Mouse (Mus musculus): ENCODE data around the gene Ndufb6. TPM values are rescaled to one million over a fixed set of nuclear protein-coding genes. Genes with fewer than 3 reads are reported as not detected.
"Not testable (repeated sequence)": the region's sequence is repeated elsewhere in the genome, so short reads cannot be mapped to it uniquely, and the experiment has no call there.

The Ndufb6 gene
- polyA plus RNA-seq, 1 experiment: 125 TPM

GRCm38 (mm10) chr4:40310796-40311383, 31.7 kb upstream of the Ndufb6 start:
- Histone ChIP-seq H3K27ac (ENCODE audit: control insufficient read depth, insufficient read depth, low read length) (no peak overlapping the region), H3K27me3 (ENCODE audit: control insufficient read depth, insufficient read depth, low read length) (no peaks in the 10 kb centered on the region), H3K4me1 (replicated peaks; ENCODE audit: control insufficient read depth, insufficient read depth, low read length) (no peaks in the 10 kb centered on the region), H3K36me3 (ENCODE audit: control insufficient read depth, insufficient read depth, low read length) (no peaks in the 10 kb centered on the region), H3K4me3 (ENCODE audit: control insufficient read depth, insufficient read depth, low read length) (no peak overlapping the region)
- no peak for DNase-seq
- 94% methylated on average over 11 of the region's 11 CpGs for WGBS
- TF ChIP-seq POLR2A (IDR thresholded peaks at IDR 0.05; ENCODE audit: control insufficient read depth, extremely low read depth, insufficient read depth, low read length, poor library complexity): no peak
- no peak for TF ChIP-seq CTCF (IDR thresholded peaks at IDR 0.05; ENCODE audit: borderline replicate concordance, control insufficient read depth, extremely low read depth, insufficient read depth, low read length, poor library complexity)

- no peaks in the 10 kb centered on the region for H3K4me1 ChIP-seq (replicated peaks; ENCODE audit: control insufficient read depth, insufficient read depth, low read length)
- H3K4me3 ChIP-seq (ENCODE audit: control insufficient read depth, insufficient read depth, low read length): no peak overlapping the region
- H3K36me3 ChIP-seq (ENCODE audit: control insufficient read depth, insufficient read depth, low read length): no peaks in the 10 kb centered on the region
- no peak overlapping the region for H3K27ac ChIP-seq (ENCODE audit: control insufficient read depth, insufficient read depth, low read length)
- no peaks in the 10 kb centered on the region for H3K27me3 ChIP-seq (ENCODE audit: control insufficient read depth, insufficient read depth, low read length)
- DNase-seq: no peak
- TF ChIP-seq CTCF (IDR thresholded peaks at IDR 0.05; ENCODE audit: borderline replicate concordance, control insufficient read depth, extremely low read depth, insufficient read depth, low read length, poor library complexity): no peak
- TF ChIP-seq POLR2A (IDR thresholded peaks at IDR 0.05; ENCODE audit: control insufficient read depth, extremely low read depth, insufficient read depth, low read length, poor library complexity): no peak
Observed at GRCm38 (mm10) chr4:40309682-40310081, 30.5 kb upstream of the Ndufb6 start.

DNA sequence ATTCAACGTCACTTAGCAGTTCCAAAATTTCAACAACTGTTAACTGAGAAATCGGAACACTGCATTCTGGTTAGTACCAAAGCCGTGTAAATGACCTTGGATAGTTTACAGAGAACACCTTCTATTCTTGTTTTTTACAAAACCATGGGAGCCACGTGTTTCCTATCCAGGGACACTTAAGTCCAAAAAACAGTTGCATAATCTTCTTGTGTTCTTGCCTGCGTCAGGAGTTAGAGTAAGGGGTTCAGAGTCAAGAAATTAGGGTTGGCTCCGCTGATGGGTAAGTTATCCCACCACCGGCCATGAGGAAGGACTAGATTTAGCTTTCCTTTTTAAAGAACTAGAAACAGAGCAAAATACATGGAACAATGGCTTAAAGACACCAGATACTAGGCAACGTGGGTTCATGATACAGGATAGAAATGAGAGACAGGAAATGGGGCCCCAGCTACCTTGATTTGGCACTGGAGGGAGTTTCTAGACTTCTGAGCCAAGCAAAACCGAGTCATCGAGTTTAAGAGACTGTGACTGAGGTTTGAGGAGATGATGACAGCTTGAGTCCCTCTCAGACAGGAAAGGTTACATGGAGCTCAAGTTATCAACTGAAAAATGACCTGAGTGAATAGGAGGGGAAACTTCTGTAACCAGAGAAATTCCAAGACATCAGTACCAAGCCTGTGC, 23.4 kb upstream of the Ndufb6 start:
- TF ChIP-seq CTCF (IDR thresholded peaks at IDR 0.05; ENCODE audit: borderline replicate concordance, control insufficient read depth, extremely low read depth, insufficient read depth, low read length, poor library complexity): no peak
- TF ChIP-seq POLR2A (IDR thresholded peaks at IDR 0.05; ENCODE audit: control insufficient read depth, extremely low read depth, insufficient read depth, low read length, poor library complexity): no peak
- no peaks in the 10 kb centered on the region; the same call in 1 of the 2 replicates for H3K4me1 ChIP-seq (replicated peaks; ENCODE audit: control insufficient read depth, insufficient read depth, low read length)
- DNase-seq: no peak
- no peaks in the 10 kb centered on the region for H3K27me3 ChIP-seq (ENCODE audit: control insufficient read depth, insufficient read depth, low read length)
- WGBS: 59% methylated on average over 10 of the region's 10 CpGs
- no peaks in the 10 kb centered on the region for H3K36me3 ChIP-seq (ENCODE audit: control insufficient read depth, insufficient read depth, low read length)
- H3K4me3 ChIP-seq (ENCODE audit: control insufficient read depth, insufficient read depth, low read length): no peak overlapping the region
- no peak overlapping the region for H3K27ac ChIP-seq (ENCODE audit: control insufficient read depth, insufficient read depth, low read length)

- 10% methylated on average over 16 of the region's 16 CpGs for WGBS
- peak; percentile 71 for DNase-seq
- no peak for TF ChIP-seq POLR2A (IDR thresholded peaks at IDR 0.05; ENCODE audit: control insufficient read depth, extremely low read depth, insufficient read depth, low read length, poor library complexity)
- peak; percentile 25; the same call in 1 of the 2 replicates for TF ChIP-seq CTCF (IDR thresholded peaks at IDR 0.05; ENCODE audit: borderline replicate concordance, control insufficient read depth, extremely low read depth, insufficient read depth, low read length, poor library complexity)
- Histone ChIP-seq H3K27me3 (ENCODE audit: control insufficient read depth, insufficient read depth, low read length) (no peaks in the 10 kb centered on the region), H3K27ac (ENCODE audit: control insufficient read depth, insufficient read depth, low read length) (no peak overlapping the region), H3K4me3 (ENCODE audit: control insufficient read depth, insufficient read depth, low read length) (no peak overlapping the region), H3K36me3 (ENCODE audit: control insufficient read depth, insufficient read depth, low read length) (no peaks in the 10 kb centered on the region), H3K4me1 (replicated peaks; ENCODE audit: control insufficient read depth, insufficient read depth, low read length) (no peaks in the 10 kb centered on the region; the same call in 1 of the 2 replicates)
Observed at GRCm38 (mm10) chr4:40301076-40301789, 22.0 kb upstream of the Ndufb6 start.

DNA sequence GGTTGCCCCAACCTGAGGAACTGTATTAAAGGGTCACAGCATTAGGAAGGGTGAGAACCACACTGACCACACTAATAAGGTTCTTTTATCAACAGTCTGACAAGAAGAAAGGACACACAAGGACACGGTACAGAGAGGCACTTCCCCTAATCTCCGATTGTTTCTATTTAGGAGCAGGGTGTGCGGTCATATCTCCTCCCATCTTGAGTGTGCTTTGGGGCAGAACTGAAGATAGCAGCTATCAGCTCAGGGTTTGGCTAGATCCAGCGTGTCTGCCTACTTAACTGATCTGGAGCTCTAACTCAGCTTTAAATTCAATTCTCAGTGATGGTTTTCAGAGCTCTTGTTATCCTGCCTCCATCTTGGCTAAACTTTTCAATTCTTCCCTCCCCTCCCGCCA, 19.9 kb upstream of the Ndufb6 start:
- TF ChIP-seq CTCF (IDR thresholded peaks at IDR 0.05; ENCODE audit: borderline replicate concordance, control insufficient read depth, extremely low read depth, insufficient read depth, low read length, poor library complexity) (no peak), POLR2A (IDR thresholded peaks at IDR 0.05; ENCODE audit: control insufficient read depth, extremely low read depth, insufficient read depth, low read length, poor library complexity) (no peak)
- WGBS: 61% methylated on average over 5 of the region's 5 CpGs
- no peak overlapping the region for H3K27ac ChIP-seq (ENCODE audit: control insufficient read depth, insufficient read depth, low read length)
- H3K27me3 ChIP-seq (ENCODE audit: control insufficient read depth, insufficient read depth, low read length): no peaks in the 10 kb centered on the region
- no peaks in the 10 kb centered on the region; the same call in 1 of the 2 replicates for H3K4me1 ChIP-seq (replicated peaks; ENCODE audit: control insufficient read depth, insufficient read depth, low read length)
- no peak overlapping the region for H3K4me3 ChIP-seq (ENCODE audit: control insufficient read depth, insufficient read depth, low read length)
- no peak for DNase-seq
- H3K36me3 ChIP-seq (ENCODE audit: control insufficient read depth, insufficient read depth, low read length): no peaks in the 10 kb centered on the region

DNA sequence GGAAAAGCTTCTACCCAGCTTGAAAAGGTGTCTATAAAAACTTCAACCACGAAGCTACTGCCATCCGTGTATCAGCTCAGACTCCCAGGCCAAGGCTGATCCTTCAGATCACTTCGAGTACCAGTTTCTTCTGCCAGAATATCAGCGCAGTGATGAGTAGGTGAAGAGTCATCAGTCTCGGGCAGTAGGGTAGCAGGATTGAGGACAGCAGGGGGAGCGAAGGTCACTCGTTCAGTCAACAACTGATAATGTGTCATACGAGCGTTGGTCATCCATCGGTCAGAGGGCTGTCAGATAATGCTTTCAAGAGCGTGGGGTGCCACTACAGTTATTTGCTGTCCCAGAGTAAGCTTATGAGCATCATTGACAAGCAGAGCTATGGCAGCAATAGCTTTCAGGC, 12.3 kb upstream of the Ndufb6 start:
- not testable (repeated sequence) for H3K36me3 ChIP-seq (ENCODE audit: control insufficient read depth, insufficient read depth, low read length); H3K27ac ChIP-seq (ENCODE audit: control insufficient read depth, insufficient read depth, low read length); H3K4me1 ChIP-seq (replicated peaks; ENCODE audit: control insufficient read depth, insufficient read depth, low read length); DNase-seq; H3K27me3 ChIP-seq (ENCODE audit: control insufficient read depth, insufficient read depth, low read length); H3K4me3 ChIP-seq (ENCODE audit: control insufficient read depth, insufficient read depth, low read length)
- 96% methylated on average over 11 of the region's 11 CpGs for WGBS

Data from thymus, adult 2 months (tissue).